Mouse (Mus musculus) hindbrain, postnatal 0 days (tissue): ENCODE results near the gene 4930467E23Rik. TPM values are rescaled to one million over a fixed set of nuclear protein-coding genes. Genes with fewer than 3 reads are reported as not detected.
"Not testable (repeated sequence)": the region's sequence is repeated elsewhere in the genome, so short reads cannot be mapped to it uniquely, and the experiment has no call there.

Experiments
- ATAC-seq: fragments of 200-750 bp; cut with Nextera tagmentation; 2 replicates; pipeline ENCODE4 v1.8.0; 2017; ENCODE audit warnings: mild to moderate bottlenecking, moderate TSS enrichment, moderate library complexity
- DNase-seq: peaks from one replicate; pipeline ENCODE4 v3.0.0-alpha.2; 2015; ENCODE audit warnings: low spot score
- H3K27ac ChIP-seq: fragments of 300-500 bp; sonication (generic); 2 replicates; pipeline ENCODE4 v1.5.1; 2014; ENCODE audit warnings: mild to moderate bottlenecking
- H3K27me3 ChIP-seq: fragments of 300-500 bp; sonication (generic); 2 replicates; pipeline ENCODE4 v1.6.1; 2014; ENCODE audit warnings: low read length, mixed read lengths; ENCODE audit not compliant: insufficient read depth
- H3K36me3 ChIP-seq: fragments of 300-500 bp; sonication (generic); 2 replicates; pipeline ENCODE4 v1.6.1; 2014; ENCODE audit warnings: low read length, mixed read lengths; ENCODE audit not compliant: insufficient read depth
- H3K4me1 ChIP-seq: fragments of 300-500 bp; sonication (generic); 2 replicates; pipeline ENCODE4 v1.6.1; 2014; ENCODE audit warnings: antibody characterized with exemption, low read length, mixed read lengths; ENCODE audit not compliant: insufficient read depth
- H3K4me2 ChIP-seq: fragments of 300-500 bp; sonication (generic); 2 replicates; pipeline ENCODE4 v1.6.1; 2014; ENCODE audit warnings: low read depth, mild to moderate bottlenecking, low read length, moderate library complexity, mixed read lengths
- H3K4me3 ChIP-seq: fragments of 300-500 bp; sonication (generic); 2 replicates; pipeline ENCODE4 v1.5.1; 2014; ENCODE audit warnings: low read length
- H3K9ac ChIP-seq: fragments of 300-500 bp; sonication (generic); replicated peaks from 2 replicates; pipeline ENCODE4 v1.6.1; 2014; ENCODE audit warnings: mild to moderate bottlenecking, low read length, moderate library complexity, mixed read lengths
- H3K9me3 ChIP-seq: fragments of 300-500 bp; sonication (generic); 2 replicates; pipeline ENCODE4 v1.6.1; 2016; ENCODE audit warnings: low read length, mixed read lengths
- CTCF ChIP-seq: IDR thresholded peaks from 2 replicates; pipeline ENCODE4 v1.5.1; 2016; ENCODE audit warnings: antibody characterized with exemption, control low read depth, low read depth
- WGBS: fragments of 180-500 bp; shearing (Covaris S2); extraction: QIAGEN DNeasy Blood & Tissue Kit; methylation state at CpG from one replicate; pipeline ENCODE4 v1.1.7; 2014; 5-methylcytosine and 5-hydroxymethylcytosine counted together
- polyA plus RNA-seq: library from polyadenylated mRNA; unstranded; fragments of >200 nt; fragmentation: Nextera tagmentation; extraction: Ambion mirVana; gene quantifications from 2 replicates; pipeline ENCODE4 v1.2.1, GENCODE M21; 2015
- total RNA-seq: library from RNA; depleted of rRNA; stranded (reverse); fragments of >200 nt; gene quantifications from 2 replicates; pipeline ENCODE4 v1.2.3, GENCODE M21; 2014

4930467E23Rik gene
- total and polyA plus RNA-seq, 2 experiments from 2014 or later = not detected

- not testable (repeated sequence) for H3K27me3 ChIP-seq, H3K9me3 ChIP-seq, H3K4me3 ChIP-seq, H3K27ac ChIP-seq, H3K36me3 ChIP-seq, H3K9ac ChIP-seq, H3K4me1 ChIP-seq, H3K4me2 ChIP-seq
- DNase-seq = peak; percentile 72
- WGBS = 69% methylated on average over 7 of the region's 7 CpGs
- peak; percentile 36; the same call in 1 of the 2 replicates for ATAC-seq
- TF ChIP-seq CTCF = peak; percentile 64
These were observed 22.2 kb upstream of the 4930467E23Rik start for GRCm38 (mm10) chr8:19706918-19707760.

DNA sequence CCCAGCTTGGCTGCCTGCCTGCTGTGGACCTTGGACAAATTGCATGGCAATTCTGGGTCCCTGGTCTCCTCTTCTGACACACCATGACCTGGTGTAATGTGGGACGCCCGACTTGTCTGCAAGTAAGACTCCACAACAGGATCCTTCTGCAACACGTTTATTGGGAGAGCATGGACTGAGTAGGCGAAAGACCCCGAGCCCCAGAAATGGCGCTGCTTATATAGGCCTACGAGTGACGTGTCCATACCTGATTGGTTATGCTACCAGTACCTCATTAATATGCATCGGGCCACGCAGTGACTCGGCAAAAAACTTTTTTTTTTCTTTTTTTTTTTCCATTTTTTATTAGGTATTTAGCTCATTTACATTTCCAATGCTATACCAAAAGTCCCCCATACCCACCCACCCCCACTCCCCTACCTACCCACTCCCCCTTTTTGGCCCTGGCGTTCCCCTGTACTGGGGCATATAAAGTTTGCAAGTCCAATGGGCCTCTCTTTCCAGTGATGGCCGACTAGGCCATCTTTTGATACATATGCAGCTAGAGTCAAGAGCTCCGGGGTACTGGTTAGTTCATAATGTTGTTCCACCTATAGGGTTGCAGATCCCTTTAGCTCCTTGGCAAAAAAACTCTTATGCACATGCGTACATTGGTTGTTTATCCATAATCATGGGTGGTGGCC is 21.5 kb upstream of the 4930467E23Rik start:
- H3K9ac ChIP-seq, H3K36me3 ChIP-seq, DNase-seq, H3K4me3 ChIP-seq, H3K4me1 ChIP-seq, H3K27ac ChIP-seq, H3K9me3 ChIP-seq, H3K27me3 ChIP-seq, H3K4me2 ChIP-seq: not testable (repeated sequence)
- 84% methylated on average over 13 of the region's 15 CpGs for WGBS
- peak; percentile 55 for ATAC-seq

GRCm38 (mm10) chr8:19708976-19709375 is 20.4 kb upstream of the 4930467E23Rik start:
- H3K27ac ChIP-seq, DNase-seq, H3K9me3 ChIP-seq, H3K4me1 ChIP-seq, H3K27me3 ChIP-seq, H3K4me3 ChIP-seq, H3K9ac ChIP-seq, H3K36me3 ChIP-seq, H3K4me2 ChIP-seq, ATAC-seq: not testable (repeated sequence)

- not testable (repeated sequence) for H3K27ac ChIP-seq, H3K4me3 ChIP-seq, H3K36me3 ChIP-seq, H3K4me1 ChIP-seq, H3K9ac ChIP-seq, H3K27me3 ChIP-seq, H3K4me2 ChIP-seq, H3K9me3 ChIP-seq, ATAC-seq, DNase-seq
- 90% methylated on average over 4 of the region's 4 CpGs for WGBS
These were observed 19.9 kb upstream of the 4930467E23Rik start for GRCm38 (mm10) chr8:19709488-19709887.

- not testable (repeated sequence) for H3K9ac ChIP-seq, ATAC-seq, H3K27me3 ChIP-seq, H3K9me3 ChIP-seq, H3K27ac ChIP-seq, H3K4me3 ChIP-seq, H3K36me3 ChIP-seq, H3K4me2 ChIP-seq, H3K4me1 ChIP-seq, DNase-seq
- 74% methylated on average over 5 of the region's 9 CpGs for WGBS
These were observed 18.1 kb upstream of the 4930467E23Rik start for GRCm38 (mm10) chr8:19711171-19711860.

DNA sequence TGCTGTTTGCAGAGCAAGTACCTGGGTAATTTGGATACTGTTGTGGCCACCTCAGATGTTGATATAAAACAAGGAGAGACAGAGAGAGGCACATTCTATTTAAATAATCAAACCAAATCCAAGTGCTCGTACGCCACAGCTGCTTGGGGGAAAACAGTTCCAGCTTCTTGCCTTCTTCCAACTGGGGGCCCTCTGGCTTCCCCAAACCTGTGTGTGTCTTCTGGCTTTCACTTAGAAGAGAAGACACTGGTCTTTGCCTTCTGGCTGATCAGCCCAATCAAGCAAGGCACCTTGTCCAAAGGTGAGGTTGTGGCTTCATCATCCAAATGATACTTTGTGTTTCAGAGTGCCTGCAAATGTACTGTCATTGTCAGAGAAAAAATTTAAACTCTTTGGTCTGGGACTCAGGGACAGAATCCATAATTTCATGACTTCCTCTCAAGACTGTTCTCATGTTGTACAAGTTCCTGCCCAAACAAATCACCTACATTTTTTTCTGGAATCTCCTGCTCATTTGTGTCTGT is 17.1 kb upstream of the 4930467E23Rik start:
- not testable (repeated sequence) for H3K4me3 ChIP-seq, H3K4me2 ChIP-seq, H3K36me3 ChIP-seq, H3K9me3 ChIP-seq, ATAC-seq, DNase-seq, H3K27me3 ChIP-seq, H3K27ac ChIP-seq, H3K9ac ChIP-seq, H3K4me1 ChIP-seq
- 95% methylated on average over 2 of the region's 2 CpGs for WGBS

- H3K4me1 ChIP-seq, H3K27ac ChIP-seq, H3K27me3 ChIP-seq, ATAC-seq, DNase-seq, H3K9me3 ChIP-seq, H3K4me2 ChIP-seq, H3K36me3 ChIP-seq, H3K4me3 ChIP-seq, H3K9ac ChIP-seq: not testable (repeated sequence)
- 80% methylated on average over 4 of the region's 4 CpGs for WGBS
These were observed 16.6 kb upstream of the 4930467E23Rik start for GRCm38 (mm10) chr8:19712816-19713215.

DNA sequence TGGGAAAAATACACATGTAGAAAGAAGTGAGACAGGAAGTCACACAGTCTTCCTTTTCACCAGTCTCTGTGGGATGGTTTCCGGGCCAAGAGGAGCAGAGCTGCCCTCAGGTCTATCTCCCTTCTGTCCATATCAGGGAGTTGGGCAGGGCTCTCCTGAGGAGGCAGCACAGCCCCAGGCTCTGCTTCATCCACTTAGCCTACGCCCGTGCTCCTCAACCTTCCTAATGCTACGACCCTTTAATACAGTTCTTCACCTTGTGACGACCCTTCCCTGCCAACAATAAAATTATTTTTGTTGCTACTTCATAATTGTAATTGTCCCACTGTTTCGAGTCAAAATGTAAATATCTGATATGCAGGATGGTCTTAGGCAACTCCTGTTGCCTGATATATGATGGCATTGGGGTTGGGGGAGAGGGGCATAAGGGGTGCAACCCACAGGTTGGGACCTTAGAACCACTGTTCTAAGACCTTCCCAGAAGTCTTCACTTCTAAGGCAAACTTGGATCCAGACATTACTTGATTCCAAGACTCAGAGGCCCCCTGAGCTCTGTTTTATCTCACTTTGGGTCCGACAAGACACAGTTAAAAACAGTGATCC is 16.0 kb upstream of the 4930467E23Rik start:
- H3K36me3 ChIP-seq, H3K4me1 ChIP-seq, H3K9ac ChIP-seq, H3K27me3 ChIP-seq, H3K27ac ChIP-seq, H3K4me2 ChIP-seq, DNase-seq, H3K4me3 ChIP-seq, H3K9me3 ChIP-seq: not testable (repeated sequence)
- 84% methylated on average over 7 of the region's 7 CpGs for WGBS
- peak; percentile 69; the same call in 1 of the 2 replicates for ATAC-seq

- H3K36me3 ChIP-seq, H3K4me2 ChIP-seq, ATAC-seq, H3K4me1 ChIP-seq, H3K9ac ChIP-seq, H3K9me3 ChIP-seq, H3K4me3 ChIP-seq, H3K27ac ChIP-seq, H3K27me3 ChIP-seq, DNase-seq: not testable (repeated sequence)
- WGBS = 92% methylated on average over 2 of the region's 2 CpGs
These were observed 14.9 kb upstream of the 4930467E23Rik start for GRCm38 (mm10) chr8:19714426-19714825.
